ENCODE assay signal across 8 mouse cellular contexts in the genomic region with DNA sequence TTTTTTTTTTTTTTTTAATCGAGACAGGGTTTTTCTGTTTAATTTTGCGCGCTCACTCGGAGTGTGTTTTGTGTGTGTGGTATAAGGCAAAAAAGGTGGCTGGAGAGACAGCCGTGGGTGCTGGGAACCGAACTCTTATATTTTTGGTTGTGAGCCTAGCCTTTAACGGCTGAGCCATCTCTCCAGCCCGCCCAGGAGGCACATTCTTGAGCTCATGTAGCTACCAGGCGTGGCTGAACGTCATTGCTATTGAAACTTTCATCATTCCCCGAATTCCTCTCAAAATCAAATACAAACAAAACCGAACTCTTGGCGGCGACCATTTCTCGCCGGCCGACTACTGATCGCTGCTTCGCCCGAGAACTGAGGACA. TPM values are rescaled to one million over a fixed set of nuclear protein-coding genes. Genes with fewer than 3 reads are reported as not detected.
DNase-seq lines count a peak whose midpoint lies in the region; ATAC-seq and TF ChIP-seq lines count a peak whose summit lies in the region.
"Not testable (repeated sequence)": the region's sequence is repeated elsewhere in the genome, so short reads cannot be mapped to it uniquely, and the experiment has no call there.

No protein-coding gene starts in this region.

- not testable (repeated sequence) for H3K79me2 ChIP-seq in myocyte (ENCODE audit: control insufficient read depth, insufficient read depth)

- peak overlapping the region; percentile 58 for H3K4me2 ChIP-seq in heart, embryonic 14.5 days (ENCODE audit: low read length)
- peak overlapping the region; percentile 81 for H3K4me2 ChIP-seq in liver, embryonic 11.5 days
- H3K4me2 ChIP-seq in myocyte (ENCODE audit: low read depth): peak overlapping the region; percentile 75

- not testable (repeated sequence) for H3K27me3 ChIP-seq in forebrain, embryonic 10.5 days (ENCODE audit: poor library complexity, severe bottlenecking); heart, embryonic 14.5 days (ENCODE audit: control insufficient read depth, insufficient read depth, low read length); liver, embryonic 11.5 days (replicated peaks; ENCODE audit: control insufficient read depth, insufficient read depth, low read length); myocyte (ENCODE audit: control insufficient read depth, insufficient read depth, insufficient read length)

- peak overlapping the region; percentile 78 for H3K9ac ChIP-seq in heart, embryonic 14.5 days (ENCODE audit: low read length)
- H3K9ac ChIP-seq in liver, embryonic 11.5 days (ENCODE audit: low read depth, low read length): peak overlapping the region; percentile 68

- H3K4me3 ChIP-seq in brown adipose tissue, adult 24 weeks (ENCODE audit: insufficient read depth, low read depth, low read length): peak overlapping the region; percentile 83
- peak overlapping the region; percentile 63 for H3K4me3 ChIP-seq in forebrain, embryonic 10.5 days
- peak overlapping the region; percentile 63 to 95 for H3K4me3 ChIP-seq in heart, embryonic 14.5 days (ENCODE audit: control insufficient read depth in 1 of 2, insufficient read depth in 1 of 2, low read depth in 1 of 2, low read length in 2 of 2)
- H3K4me3 ChIP-seq in liver, embryonic 11.5 days (ENCODE audit: low read depth, low read length): peak overlapping the region; percentile 66
- peak overlapping the region; percentile 72 for H3K4me3 ChIP-seq in myocyte

- not testable (repeated sequence) for H3K9me3 ChIP-seq in forebrain, embryonic 10.5 days; heart, embryonic 14.5 days (ENCODE audit: control insufficient read depth, low read length); liver, embryonic 11.5 days (ENCODE audit: control insufficient read depth, low read length)

- H3K4me1 ChIP-seq in brown adipose tissue, adult 24 weeks (ENCODE audit: control insufficient read depth, insufficient read depth, insufficient read length, low read length); heart, embryonic 14.5 days (ENCODE audit: control insufficient read depth in 2 of 2, insufficient read depth in 2 of 2, low read length in 2 of 2): not testable (repeated sequence)
- peaks cover 26% of the 10 kb centered on the region for H3K4me1 ChIP-seq in forebrain, embryonic 10.5 days
- H3K4me1 ChIP-seq in liver, embryonic 11.5 days (replicated peaks; ENCODE audit: control insufficient read depth, insufficient read depth, low read length): peaks cover 14% of the 10 kb centered on the region

- TF ChIP-seq POLR2A in myocyte (IDR thresholded peaks at IDR 0.05; ENCODE audit: insufficient read length, low read depth): not testable (repeated sequence)

- DNase-seq in CD4-positive helper T cell, adult 2 months (ENCODE audit: low read depth, low spot score): peak; percentile 84
- peak; percentile 90 for DNase-seq in forebrain, embryonic 10.5 days (ENCODE audit: extremely low spot score, low spot score)
- peak; percentile 82 for DNase-seq in kidney, postnatal 14 days
- peak; percentile 88 for DNase-seq in liver, embryonic 11.5 days (ENCODE audit: low spot score)
- peak; percentile 61 to 65 for DNase-seq in spleen, postnatal 36 days (ENCODE audit: low spot score in 2 of 2)

- not testable (repeated sequence) for H3K36me3 ChIP-seq in forebrain, embryonic 10.5 days (replicated peaks); heart, embryonic 14.5 days (ENCODE audit: control insufficient read depth, insufficient read depth, low read length); liver, embryonic 11.5 days (ENCODE audit: control insufficient read depth, insufficient read depth, low read length); myocyte (ENCODE audit: control insufficient read depth, insufficient read depth)

- peak; percentile 36; the same call in 1 of the 2 replicates for ATAC-seq in heart, embryonic 14.5 days (ENCODE audit: insufficient number of reproducible peaks, insufficient read depth, low FRiP score, low read depth)
- ATAC-seq in liver, embryonic 11.5 days (replicated peaks; ENCODE audit: low FRiP score): peak; percentile 66

- WGBS in forebrain, embryonic 10.5 days: under 1% methylated on average over 20 of the region's 20 CpGs
- 1% methylated on average over 20 of the region's 20 CpGs for WGBS in heart, embryonic 14.5 days
- WGBS in liver, embryonic 11.5 days: under 1% methylated on average over 20 of the region's 20 CpGs

- peak overlapping the region; percentile 70 for H3K27ac ChIP-seq in brown adipose tissue, adult 24 weeks (replicated peaks; ENCODE audit: low read depth, low read length)
- peak overlapping the region; percentile 87 for H3K27ac ChIP-seq in forebrain, embryonic 10.5 days
- H3K27ac ChIP-seq in heart, embryonic 14.5 days (replicated peaks in 1 of 2; ENCODE audit: control insufficient read depth in 1 of 2, insufficient read depth in 1 of 2, low read depth in 2 of 2, low read length in 2 of 2): peak overlapping the region; percentile 86 to 93
- peak overlapping the region; percentile 52 for H3K27ac ChIP-seq in liver, embryonic 11.5 days (ENCODE audit: low read depth, low read length)

- peak overlapping the region; percentile 58 for H3ac ChIP-seq in myocyte (ENCODE audit: control insufficient read depth, insufficient read length)

TF ChIP-seq in myocyte, 11 proteins besides CTCF, POLR2A, EP300 and RAD21:
- peak; percentile 40 for TF ChIP-seq E2F4 (IDR thresholded peaks at IDR 0.05; ENCODE audit: insufficient read depth)

RNA-seq across cellular contexts. Expression of a gene that starts 9.7 kb away (rescaled TPM):
- polyA plus RNA-seq in brown adipose tissue, adult 24 weeks (2012; ENCODE audit: insufficient read depth, insufficient read length, missing spikeins): not detected in 2 replicates
- not detected in 2 replicates for polyA plus RNA-seq in forebrain, embryonic 10.5 days (2016; fragmentation: Nextera tagmentation; extraction: Ambion mirVana)
- polyA plus RNA-seq in heart, embryonic 14.5 days (2014; fragmentation: Nextera tagmentation; extraction: Ambion mirVana): not detected in 2 replicates
- polyA plus RNA-seq in liver, embryonic 11.5 days (2014; fragmentation: Nextera tagmentation; extraction: Ambion mirVana): not detected in 2 replicates
- not detected for polyA plus RNA-seq in myocyte (2012; fragmentation: generic; extraction: Trizol)

RNA-seq across cellular contexts. Expression of a gene that starts 27.4 kb away (rescaled TPM):
- not detected in 2 replicates for polyA plus RNA-seq in brown adipose tissue, adult 24 weeks (2012; ENCODE audit: insufficient read depth, insufficient read length, missing spikeins)
- polyA plus RNA-seq in forebrain, embryonic 10.5 days (2016; fragmentation: Nextera tagmentation; extraction: Ambion mirVana): not detected in 2 replicates
- polyA plus RNA-seq in heart, embryonic 14.5 days (2014; fragmentation: Nextera tagmentation; extraction: Ambion mirVana): not detected in 2 replicates
- not detected in 2 replicates for polyA plus RNA-seq in liver, embryonic 11.5 days (2014; fragmentation: Nextera tagmentation; extraction: Ambion mirVana)
- polyA plus RNA-seq in myocyte (2012; fragmentation: generic; extraction: Trizol): not detected

RNA-seq across cellular contexts. Expression of a gene that starts 27.4 kb away (rescaled TPM):
- polyA plus RNA-seq in brown adipose tissue, adult 24 weeks (2012; ENCODE audit: insufficient read depth, insufficient read length, missing spikeins): 1.2 TPM in 1 of 2 replicates, not detected in the other
- polyA plus RNA-seq in forebrain, embryonic 10.5 days (2016; fragmentation: Nextera tagmentation; extraction: Ambion mirVana): not detected in 2 replicates
- polyA plus RNA-seq in heart, embryonic 14.5 days (2014; fragmentation: Nextera tagmentation; extraction: Ambion mirVana): not detected in 2 replicates
- not detected in 2 replicates for polyA plus RNA-seq in liver, embryonic 11.5 days (2014; fragmentation: Nextera tagmentation; extraction: Ambion mirVana)
- polyA plus RNA-seq in myocyte (2012; fragmentation: generic; extraction: Trizol): not detected

Comparison
In these comparisons a context has a peak if more than half of its experiments do, and no peak if none do; other contexts are left out.
1. Peak in every context shown above with its lines: DNase-seq, ATAC-seq, H3K4me3 ChIP-seq and H3K27ac ChIP-seq.